Mouse (Mus musculus) erythroblast, embryonic 14.5 days (primary cell): ENCODE results near the gene Gdpgp1. TPM values are rescaled to one million over a fixed set of nuclear protein-coding genes. Genes with fewer than 3 reads are reported as not detected.

Experiments used
- H3K27me3 ChIP-seq: 2 replicates; pipeline ENCODE4 v1.6.1; 2012; ENCODE audit warnings: inconsistent platforms; ENCODE audit not compliant: control insufficient read depth
- H3K36me3 ChIP-seq: 2 replicates; pipeline ENCODE4 v1.6.1; 2012; ENCODE audit warnings: mild to moderate bottlenecking, inconsistent platforms; ENCODE audit not compliant: control insufficient read depth
- H3K4me1 ChIP-seq: 2 replicates; pipeline ENCODE4 v1.6.1; 2012; ENCODE audit warnings: inconsistent platforms; ENCODE audit not compliant: control insufficient read depth
- H3K4me3 ChIP-seq: replicated peaks from 2 replicates; pipeline ENCODE3; 2012; ENCODE audit warnings: moderate library complexity, mild to moderate bottlenecking, inconsistent platforms
- H3K9me3 ChIP-seq: 2 replicates; pipeline ENCODE4 v1.6.1; 2012; ENCODE audit warnings: low read length, inconsistent platforms, mixed read lengths; ENCODE audit not compliant: control insufficient read depth
- GATA1 ChIP-seq: IDR thresholded peaks from 2 replicates; pipeline ENCODE4 v1.6.1; 2012; ENCODE audit warnings: low read length, inconsistent platforms, mixed read lengths
- TAL1 ChIP-seq: IDR thresholded peaks from 3 replicates; pipeline ENCODE4 v1.6.1; 2012; ENCODE audit warnings: low read length, inconsistent platforms, mixed read lengths
- polyA plus RNA-seq: library from polyadenylated mRNA; stranded (reverse); fragments of >175 nt; gene quantifications from 2 replicates; pipeline ENCODE4 v1.2.3, GENCODE M21; 2012

The Gdpgp1 gene
- polyA plus RNA-seq, 1 experiment: 0.06 TPM

DNA sequence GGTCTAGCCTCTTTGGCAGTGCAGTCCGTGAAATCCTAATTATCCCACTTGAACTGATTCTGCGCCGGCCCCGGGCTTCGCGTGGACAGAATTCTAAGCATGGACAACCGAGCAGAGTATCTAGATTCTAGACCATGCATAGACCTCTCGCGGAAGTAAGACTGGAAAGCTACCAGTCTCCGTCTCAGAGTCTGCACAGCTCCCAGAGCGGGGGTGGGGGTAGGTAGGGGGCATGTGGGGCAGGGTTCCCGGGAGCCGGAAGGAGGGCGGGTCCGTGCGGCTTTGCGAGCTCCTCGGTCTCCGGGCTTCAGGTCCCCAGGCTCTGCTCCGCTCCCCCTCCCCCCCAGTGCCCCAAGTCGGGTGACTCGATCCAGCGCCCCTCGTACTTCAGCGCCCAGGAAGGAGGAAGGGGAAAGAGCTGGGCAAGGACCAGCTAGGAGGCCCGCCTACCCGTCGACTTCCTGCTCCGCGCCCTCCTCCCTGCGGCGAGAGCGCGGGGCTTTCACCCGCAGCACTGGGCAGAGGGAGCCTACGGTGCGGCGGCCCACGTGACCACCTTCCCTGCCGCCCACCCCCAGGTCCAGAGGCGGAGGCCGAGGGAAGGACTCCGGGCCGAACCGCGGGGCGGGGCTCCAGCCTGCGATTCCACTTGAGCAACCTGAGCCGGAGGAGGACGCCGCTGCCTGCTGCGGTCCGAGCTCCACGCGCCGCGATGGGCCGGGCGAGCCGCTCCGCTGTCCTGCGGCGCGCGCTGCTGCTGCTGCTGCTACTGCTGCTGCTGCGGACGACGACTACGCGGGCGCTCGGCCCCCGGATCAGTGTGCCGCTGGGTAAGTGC, 34.5 kb upstream of the Gdpgp1 start:
- Histone ChIP-seq H3K4me1 (peaks cover 88% of the 10 kb centered on the region), H3K4me3 (peak overlapping the region; percentile 85), H3K9me3 (no peaks in the 10 kb centered on the region), H3K27me3 (no peaks in the 10 kb centered on the region), H3K36me3 (peaks cover 62% of the 10 kb centered on the region)
- TF ChIP-seq TAL1 (no peak), GATA1 (no peak)

DNA sequence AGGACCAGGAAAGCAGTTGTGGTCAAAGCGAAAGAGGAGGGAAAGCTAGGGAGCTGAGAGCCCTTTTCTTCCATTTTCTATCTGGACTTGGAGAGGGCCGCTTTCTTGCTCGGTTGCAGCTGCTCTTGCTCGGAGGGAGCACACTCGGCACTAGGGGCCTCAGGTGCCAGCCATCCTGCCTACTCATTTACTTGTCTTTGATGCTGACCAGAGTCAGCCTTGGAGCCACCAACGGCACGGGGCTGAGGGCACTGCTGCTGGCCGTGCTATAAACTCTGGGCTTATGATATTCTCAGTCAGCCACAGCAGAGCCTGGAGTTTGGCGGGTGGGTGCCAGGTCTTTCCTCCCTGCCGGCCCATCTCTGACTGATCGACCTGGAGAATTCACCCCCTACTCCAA, 33.8 kb upstream of the Gdpgp1 start:
- TF ChIP-seq GATA1: no peak
- TF ChIP-seq TAL1: no peak
- Histone ChIP-seq H3K9me3 (no peaks in the 10 kb centered on the region), H3K4me3 (peak overlapping the region; percentile 85), H3K36me3 (peaks cover 66% of the 10 kb centered on the region), H3K4me1 (peaks cover 89% of the 10 kb centered on the region), H3K27me3 (no peaks in the 10 kb centered on the region)

DNA sequence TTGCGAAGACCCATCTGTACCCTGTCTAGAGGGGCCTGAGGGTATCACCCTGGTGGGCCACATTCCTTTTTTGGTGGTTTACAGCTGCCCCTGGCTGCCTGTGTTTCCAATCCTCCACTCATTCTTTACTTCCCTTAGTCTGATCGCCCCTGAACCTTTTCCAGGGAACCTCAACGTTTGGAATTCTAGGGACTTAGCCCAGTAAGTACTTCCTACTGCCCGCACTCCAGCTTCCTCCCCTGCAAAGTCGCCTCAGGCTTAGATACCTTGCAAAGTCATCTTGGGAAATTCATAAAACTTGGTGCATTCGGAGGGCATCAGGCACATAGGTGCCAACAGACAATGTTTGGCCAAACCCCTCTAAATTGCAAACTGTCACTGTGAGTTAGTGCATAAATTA, 33.4 kb upstream of the Gdpgp1 start:
- H3K27me3 ChIP-seq: no peaks in the 10 kb centered on the region
- peaks cover 66% of the 10 kb centered on the region for H3K36me3 ChIP-seq
- no peak for TF ChIP-seq TAL1
- TF ChIP-seq GATA1: no peak
- peak overlapping the region; percentile 85 for H3K4me3 ChIP-seq
- H3K9me3 ChIP-seq: no peaks in the 10 kb centered on the region
- peaks cover 89% of the 10 kb centered on the region for H3K4me1 ChIP-seq

DNA sequence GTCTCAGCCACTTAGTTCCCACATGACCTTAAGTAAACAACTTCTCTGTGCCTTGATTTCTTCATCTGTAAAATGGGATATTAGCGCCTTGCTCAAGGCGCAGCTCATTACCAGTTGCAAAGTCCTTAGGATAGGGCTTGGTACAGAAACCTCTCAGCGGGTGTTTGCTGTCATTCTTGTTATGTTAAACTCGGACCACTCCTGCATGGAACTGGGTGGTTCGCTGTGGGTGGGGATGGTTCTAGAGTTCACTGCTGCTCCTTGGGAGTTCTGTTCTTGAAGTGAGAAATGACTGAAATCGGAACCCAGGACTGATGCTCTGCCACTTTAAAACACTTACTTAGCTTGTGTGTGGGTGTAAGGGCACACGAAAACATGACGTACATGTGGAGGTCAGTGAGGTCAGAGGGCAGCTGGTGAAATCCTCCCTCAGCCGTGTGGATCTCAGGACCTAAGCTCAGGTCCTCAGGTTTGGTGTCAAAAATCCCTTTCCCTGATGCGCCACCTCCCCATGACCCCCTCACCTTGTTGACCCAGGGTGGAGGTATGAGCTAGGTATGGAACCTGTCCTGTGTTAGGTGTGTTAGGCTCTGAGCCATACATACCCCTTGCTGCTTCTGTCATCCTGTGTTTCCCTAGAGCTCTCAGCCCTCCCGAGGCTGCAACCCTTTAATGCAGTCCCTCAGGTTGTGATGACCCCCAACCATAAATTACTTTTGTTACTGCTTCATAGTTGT, 32.6 kb upstream of the Gdpgp1 start:
- H3K27me3 ChIP-seq: no peaks in the 10 kb centered on the region
- H3K4me3 ChIP-seq: peak overlapping the region; percentile 85
- H3K36me3 ChIP-seq: peaks cover 69% of the 10 kb centered on the region
- no peaks in the 10 kb centered on the region for H3K9me3 ChIP-seq
- peaks cover 89% of the 10 kb centered on the region for H3K4me1 ChIP-seq
- TF ChIP-seq GATA1: no peak
- TF ChIP-seq TAL1: no peak

DNA sequence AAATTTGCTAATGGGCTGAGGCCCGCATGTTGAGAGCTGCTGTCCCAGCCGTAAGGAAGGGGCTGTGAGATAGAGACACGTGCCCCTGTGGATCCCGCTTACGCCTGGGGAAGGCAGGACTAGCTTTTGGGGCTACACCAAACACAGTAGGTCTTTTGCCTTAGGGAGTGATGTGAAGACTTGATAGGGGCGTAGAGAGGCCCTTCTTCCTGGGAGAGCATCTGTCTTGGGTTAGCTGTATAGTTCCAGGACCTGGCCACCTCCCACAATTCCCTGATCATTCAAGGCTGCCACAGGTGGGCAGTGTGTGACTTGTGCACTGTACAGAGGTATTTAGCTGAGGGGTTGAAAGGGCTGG, 32.1 kb upstream of the Gdpgp1 start:
- Histone ChIP-seq H3K9me3 (no peaks in the 10 kb centered on the region), H3K4me1 (peaks cover 89% of the 10 kb centered on the region), H3K36me3 (peaks cover 71% of the 10 kb centered on the region), H3K27me3 (no peaks in the 10 kb centered on the region), H3K4me3 (peak overlapping the region; percentile 85)
- TF ChIP-seq GATA1: no peak
- TF ChIP-seq TAL1: no peak

DNA sequence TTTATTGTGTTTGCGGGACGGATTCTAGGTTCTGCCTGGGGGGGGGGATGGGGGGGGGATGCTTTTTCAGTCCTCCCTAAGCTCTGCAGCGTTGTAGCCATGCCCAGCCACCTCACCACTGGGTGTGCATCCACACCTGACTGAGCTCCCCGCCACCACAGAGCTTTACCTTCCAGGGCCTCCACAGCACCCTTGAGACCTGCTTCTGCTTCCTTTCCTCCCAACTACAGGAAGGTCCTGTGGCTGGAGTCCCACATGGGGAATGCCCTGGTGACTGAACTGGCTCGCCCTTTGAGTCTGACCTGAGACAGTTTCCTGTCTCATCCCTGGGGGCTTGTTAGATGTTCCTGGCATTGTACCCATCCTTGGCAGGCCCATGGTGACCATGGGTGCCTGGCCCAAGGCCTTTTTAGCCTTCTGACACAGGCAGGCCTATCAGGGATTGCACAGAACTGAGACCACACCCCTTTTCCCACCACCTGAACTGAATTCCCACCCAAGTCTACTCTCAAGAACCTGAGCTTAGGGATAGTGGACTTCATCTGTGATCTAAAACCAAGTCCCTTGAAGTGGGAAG, 31.6 kb upstream of the Gdpgp1 start:
- H3K4me3 ChIP-seq: peak overlapping the region; percentile 85

DNA sequence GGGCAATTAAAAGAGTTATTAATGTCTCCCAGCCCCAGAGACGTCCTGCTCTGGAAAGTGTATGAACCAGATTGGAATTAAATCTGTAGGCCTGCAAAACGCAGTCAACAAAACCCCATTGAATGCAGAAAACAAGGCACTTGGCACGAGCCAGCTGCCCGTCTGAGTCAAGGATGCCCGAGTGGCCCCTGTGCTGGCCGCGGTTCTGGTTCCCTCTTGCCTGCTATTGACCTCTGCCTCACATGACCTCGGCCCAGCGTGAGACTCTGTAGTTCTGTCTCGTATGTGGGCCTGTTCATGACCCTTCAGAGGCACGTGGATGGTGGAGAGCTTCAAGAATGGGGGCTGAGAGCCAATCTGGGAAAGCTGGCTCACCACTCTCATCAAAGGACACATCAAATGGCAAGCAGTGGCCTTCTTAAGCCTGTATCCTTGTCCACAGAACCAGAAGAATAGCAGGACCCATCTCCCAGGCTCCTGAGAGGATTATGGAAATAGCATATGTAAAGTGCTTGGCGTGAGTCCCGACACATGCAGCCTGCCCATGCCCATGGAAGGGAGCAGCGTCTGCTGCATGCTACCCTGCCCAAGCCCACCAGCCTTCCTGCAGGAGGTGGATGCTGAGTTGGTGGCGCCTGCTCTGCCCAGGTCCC, 30.7 kb upstream of the Gdpgp1 start:
- TF ChIP-seq GATA1 (no peak), TAL1 (no peak)
- peaks cover 90% of the 10 kb centered on the region for H3K4me1 ChIP-seq
- H3K36me3 ChIP-seq: peaks cover 82% of the 10 kb centered on the region
- H3K27me3 ChIP-seq: no peaks in the 10 kb centered on the region
- H3K9me3 ChIP-seq: no peaks in the 10 kb centered on the region
- peak overlapping the region; percentile 85 for H3K4me3 ChIP-seq

More for the DNA sequence above, 31.6 kb upstream of the Gdpgp1 start:
- Histone ChIP-seq H3K4me1 (peaks cover 89% of the 10 kb centered on the region), H3K9me3 (no peaks in the 10 kb centered on the region), H3K27me3 (no peaks in the 10 kb centered on the region), H3K36me3 (peaks cover 75% of the 10 kb centered on the region)
- TF ChIP-seq GATA1 (no peak), TAL1 (no peak)

DNA sequence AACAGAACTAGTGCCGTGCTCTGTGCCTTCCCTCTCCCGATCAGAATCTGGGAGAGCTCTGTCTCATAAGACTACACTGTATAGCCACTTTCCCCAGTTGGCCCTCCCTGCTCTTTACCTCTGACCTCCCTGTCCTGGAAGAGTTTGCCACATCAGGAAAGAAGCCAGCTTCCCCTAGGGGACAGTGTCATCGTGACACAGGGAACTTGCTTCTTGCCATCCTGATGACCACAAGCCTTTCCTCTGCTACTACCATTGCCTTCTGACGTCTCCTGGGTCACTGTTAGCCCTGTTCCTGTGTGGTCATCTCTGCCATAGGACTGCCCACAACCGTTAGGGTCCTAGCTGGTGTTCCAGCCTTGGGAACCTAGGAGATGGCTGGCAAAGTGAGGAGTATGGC, 29.7 kb upstream of the Gdpgp1 start:
- Histone ChIP-seq H3K9me3 (no peaks in the 10 kb centered on the region), H3K4me1 (peaks cover 90% of the 10 kb centered on the region), H3K27me3 (no peaks in the 10 kb centered on the region), H3K36me3 (peaks cover 92% of the 10 kb centered on the region), H3K4me3 (peak overlapping the region; percentile 57)
- TF ChIP-seq TAL1: no peak
- no peak for TF ChIP-seq GATA1
